Mouse (Mus musculus) left cerebral cortex, adult 9 months (tissue): ENCODE results near the gene Celf1.

Experiments
- DNase-seq, 2 experiments: peaks; one replicate each; pipeline ENCODE4 v3.0.0; 2022; ENCODE audit warnings: low spot score in 2 of 2

Celf1 gene

GRCm38 (mm10) chr2:90939750-90940149, 432 bp upstream of the Celf1 start:
- no peak for DNase-seq

- no peak for DNase-seq
Observed at GRCm38 (mm10) chr2:90941744-90942143, 1.6 kb downstream of the Celf1 start.

- DNase-seq, result no peak
Observed at GRCm38 (mm10) chr2:90950149-90950548, 10.0 kb downstream of the Celf1 start.

- DNase-seq, result no peak
Observed at GRCm38 (mm10) chr2:90950582-90951194, 10.5 kb downstream of the Celf1 start.

GRCm38 (mm10) chr2:90953461-90953860, 13.3 kb downstream of the Celf1 start:
- DNase-seq, result no peak

GRCm38 (mm10) chr2:90956053-90956452, 15.9 kb downstream of the Celf1 start:
- DNase-seq, result peak; percentile 55 to 80

GRCm38 (mm10) chr2:90958856-90959255, 18.7 kb downstream of the Celf1 start:
- DNase-seq, result no peak

GRCm38 (mm10) chr2:90960012-90960411, 19.8 kb downstream of the Celf1 start:
- DNase-seq, result peak in 1 of 2 experiments; percentile 50

GRCm38 (mm10) chr2:90963304-90963703, 23.1 kb downstream of the Celf1 start:
- DNase-seq, result no peak

GRCm38 (mm10) chr2:90964811-90965465, 24.8 kb downstream of the Celf1 start:
- DNase-seq, result peak; percentile 86 to 88

- peak; percentile 65 to 66 for DNase-seq
Observed at GRCm38 (mm10) chr2:90965466-90966080, 25.4 kb downstream of the Celf1 start.

GRCm38 (mm10) chr2:90970606-90971005, 30.4 kb downstream of the Celf1 start:
- DNase-seq, result peak in 1 of 2 experiments; percentile 78

GRCm38 (mm10) chr2:90974101-90974500, 33.9 kb downstream of the Celf1 start:
- DNase-seq, result no peak

GRCm38 (mm10) chr2:90975181-90975835, 35.1 kb downstream of the Celf1 start:
- DNase-seq, result no peak

GRCm38 (mm10) chr2:90976590-90976989, 36.4 kb downstream of the Celf1 start:
- no peak for DNase-seq

- DNase-seq, result no peak
Observed at GRCm38 (mm10) chr2:90977291-90977690, 37.1 kb downstream of the Celf1 start.

- DNase-seq, result no peak
Observed at GRCm38 (mm10) chr2:90986055-90986454, 45.9 kb downstream of the Celf1 start.

- DNase-seq, result no peak
Observed at GRCm38 (mm10) chr2:91008536-91008935, 68.4 kb downstream of the Celf1 start.

- no peak for DNase-seq
Observed at GRCm38 (mm10) chr2:91013881-91014280, 73.7 kb downstream of the Celf1 start.

- no peak for DNase-seq
Observed at GRCm38 (mm10) chr2:91015386-91015785, 75.2 kb downstream of the Celf1 start.

GRCm38 (mm10) chr2:91018061-91018788, 78.0 kb downstream of the Celf1 start:
- peak in 1 of 2 experiments; percentile 36 for DNase-seq

- DNase-seq, result no peak
Observed at GRCm38 (mm10) chr2:91019911-91020310, 79.7 kb downstream of the Celf1 start.
